Mouse (Mus musculus) testis, adult 2 months (tissue): ENCODE results near the gene Sorcs3.

ENCODE experiments used
- CTCF ChIP-seq: fragments of 200-500 bp; IDR thresholded peaks from 2 replicates; pipeline ENCODE4 v1.5.1; 2012; ENCODE audit warnings: low read depth, mild to moderate bottlenecking, inconsistent platforms, low read length, moderate library complexity; ENCODE audit not compliant: control insufficient read depth, insufficient read depth, insufficient replicate concordance
- POLR2A ChIP-seq: fragments of 200-500 bp; IDR thresholded peaks from 2 replicates; pipeline ENCODE4 v1.6.1; 2012; ENCODE audit warnings: low read depth, mild to moderate bottlenecking, inconsistent platforms, low read length, moderate library complexity; ENCODE audit not compliant: control insufficient read depth

DNA sequence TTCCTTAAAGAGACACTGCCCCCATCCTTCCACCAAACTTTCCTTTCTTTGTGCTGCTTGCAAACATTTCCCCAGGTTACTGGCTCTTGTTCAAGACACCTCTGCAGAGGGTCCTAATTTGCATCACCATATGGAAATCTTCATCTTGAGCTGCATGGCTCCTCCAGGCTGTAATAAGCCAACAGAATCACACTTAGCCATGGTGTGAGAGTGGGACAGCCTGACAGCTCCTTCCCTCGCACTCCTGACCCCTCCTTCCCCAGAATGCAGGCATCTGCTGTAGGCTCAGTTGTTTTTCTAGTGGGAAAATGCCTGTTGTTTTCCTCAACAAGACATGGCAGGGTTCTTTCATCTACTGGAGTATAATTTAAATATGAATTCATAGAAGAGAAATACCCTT, 38.7 kb upstream of the Sorcs3 start:
- TF ChIP-seq CTCF (no peak), POLR2A (no peak)
